Mouse (Mus musculus) stomach, postnatal 0 days (tissue): ENCODE measurements around the gene Scaf4.

Experiments
- CTCF ChIP-seq: IDR thresholded peaks from 2 replicates; pipeline ENCODE4 v1.5.1; 2016; ENCODE audit warnings: antibody characterized with exemption, low read depth, mild to moderate bottlenecking, moderate library complexity
- EP300 ChIP-seq: optimal IDR thresholded peaks from 2 replicates; pipeline ENCODE3; 2016; ENCODE audit warnings: antibody characterized with exemption

GRCm38 (mm10) chr16:90290962-90291361, 6.7 kb upstream of the Scaf4 start:
- TF ChIP-seq CTCF (no peak), EP300 (no peak)
